In the genomic region with DNA sequence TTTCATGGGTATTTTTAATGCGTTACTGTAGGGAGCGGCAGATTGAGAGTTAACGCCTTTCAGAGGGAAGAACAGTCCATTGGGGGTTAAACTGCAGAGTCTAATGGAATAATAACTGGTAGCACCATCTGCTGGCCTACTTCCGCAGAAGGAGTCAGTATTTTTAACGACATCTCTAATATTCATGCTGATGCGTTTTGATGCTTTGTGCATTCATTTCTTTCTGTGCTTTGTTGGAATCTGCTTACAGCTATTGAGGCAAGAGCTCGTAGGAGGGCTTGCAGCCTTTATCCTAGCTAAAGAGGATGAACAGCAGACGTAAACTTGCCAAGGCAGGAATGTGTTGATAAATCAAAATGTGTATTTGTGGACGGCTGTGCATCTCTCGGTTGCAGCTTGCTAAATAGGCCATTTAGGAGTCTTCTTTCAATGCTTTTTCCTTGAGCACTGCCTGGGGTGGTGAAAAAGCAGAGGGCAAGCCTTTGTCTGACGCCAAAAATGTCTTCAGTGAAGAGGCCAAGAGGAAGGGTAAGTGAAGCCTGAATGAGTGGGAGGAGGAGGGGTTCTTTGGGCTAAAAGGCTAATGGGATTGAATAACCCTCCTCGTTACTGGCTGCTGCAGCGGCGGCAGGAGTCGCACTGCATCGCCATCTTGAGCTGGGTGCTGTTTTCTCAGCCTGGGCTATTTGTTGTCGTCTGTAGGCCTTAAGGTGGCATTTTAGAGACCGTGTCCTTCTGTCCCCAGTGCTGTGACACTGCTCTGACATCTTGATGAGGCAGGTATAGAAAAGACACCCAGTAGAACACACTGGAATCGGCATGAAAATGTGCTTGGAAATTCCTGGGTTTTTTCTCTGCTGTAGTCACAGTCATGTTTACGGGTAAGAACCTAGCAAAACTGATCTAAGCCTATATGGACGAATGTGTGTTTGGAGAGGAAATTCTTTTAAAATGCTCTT, we compare ENCODE assay signal across 1 mouse cellular context.
TF ChIP-seq lines count a peak whose summit lies in the region.

No protein-coding gene starts in this region.

TF ChIP-seq in CH12.LX, 34 proteins besides CTCF, POLR2A, EP300 and RAD21 (continued from another document):
- TF ChIP-seq CHD2 (IDR thresholded peaks at IDR 0.05; ENCODE audit: low read length): peak; percentile 65; the same call in 1 of the 2 replicates
- 0 out of 2 replicates have a peak, but pooled peaks have one; percentile 28 for TF ChIP-seq ELF1 (IDR thresholded peaks at IDR 0.05; ENCODE audit: low read depth, low read length)
- TF ChIP-seq NELFE (IDR thresholded peaks at IDR 0.05; ENCODE audit: low read depth, low read length): peak; percentile 83
- peak; percentile 61; the same call in 1 of the 2 replicates for TF ChIP-seq MAZ (IDR thresholded peaks at IDR 0.05; ENCODE audit: low read depth, low read length)
- TF ChIP-seq ZMIZ1 (IDR thresholded peaks at IDR 0.05; ENCODE audit: low read depth, low read length): peak; percentile 92
- TF ChIP-seq JUN (IDR thresholded peaks at IDR 0.05; ENCODE audit: insufficient read depth, low read depth, low read length): no peak
- peak; percentile 79 for TF ChIP-seq MYC (IDR thresholded peaks at IDR 0.05; ENCODE audit: low read depth, low read length)
- no peak for TF ChIP-seq PAX5 (IDR thresholded peaks at IDR 0.05; ENCODE audit: low read length)
- TF ChIP-seq IRF4 (IDR thresholded peaks at IDR 0.05; ENCODE audit: low read depth, low read length): peak; percentile 58; the same call in 1 of the 2 replicates
- TF ChIP-seq SIN3A (IDR thresholded peaks at IDR 0.05; ENCODE audit: low read length): peak; percentile 84
- peak; percentile 45; the same call in 1 of the 2 replicates for TF ChIP-seq NRF1 (IDR thresholded peaks at IDR 0.05; ENCODE audit: low read depth, low read length)
- peak; percentile 95 for TF ChIP-seq CHD1 (IDR thresholded peaks at IDR 0.05; ENCODE audit: low read depth, low read length)
- TF ChIP-seq JUND (conservative IDR thresholded peaks at IDR 0.05; ENCODE audit: low read depth, low read length): no peak; the same call in 1 of the 2 replicates
- no peak; the same call in 1 of the 2 replicates for TF ChIP-seq ETS1 (conservative IDR thresholded peaks at IDR 0.05; ENCODE audit: low read depth, low read length)
- peak; percentile 62 for TF ChIP-seq MAX (IDR thresholded peaks at IDR 0.05; ENCODE audit: low read length)
- peak; percentile 88 for TF ChIP-seq TBP (conservative IDR thresholded peaks at IDR 0.05; ENCODE audit: low read depth, low read length)
- peak; percentile 38 for TF ChIP-seq BHLHE40 (IDR thresholded peaks at IDR 0.05; ENCODE audit: low read depth, low read length)
